Mouse (Mus musculus) liver, embryonic 14.5 days (tissue): ENCODE results near the gene Klhl30.

ENCODE experiments used
- CTCF ChIP-seq: IDR thresholded peaks from 2 replicates; pipeline ENCODE4 v1.5.1; 2016; ENCODE audit warnings: antibody characterized with exemption, low read depth, control low read depth
- EP300 ChIP-seq: IDR thresholded peaks from 2 replicates; pipeline ENCODE4 v1.6.1; 2016; ENCODE audit warnings: antibody characterized with exemption, low read depth

- TF ChIP-seq CTCF (no peak), EP300 (no peak)
These were observed 60.9 kb downstream of the Klhl30 start for GRCm38 (mm10) chr1:91411631-91412285.
